Mouse (Mus musculus) liver, postnatal 0 days (tissue): ENCODE results near the gene Plscr1.

Experiments
- CTCF ChIP-seq: sonication (generic); IDR thresholded peaks from 2 replicates; pipeline ENCODE4 v1.5.1; 2016; ENCODE audit warnings: antibody characterized with exemption, low read depth
- EP300 ChIP-seq: IDR thresholded peaks from 2 replicates; pipeline ENCODE4 v1.6.1; 2016; ENCODE audit warnings: antibody characterized with exemption, low read depth, mild to moderate bottlenecking

GRCm38 (mm10) chr9:92209850-92210249, 39.7 kb upstream of the Plscr1 start:
- no peak for TF ChIP-seq CTCF
- no peak for TF ChIP-seq EP300
